Mouse (Mus musculus) CD4-positive, CD25-positive, alpha-beta regulatory T cell, adult 4 months (primary cell): ENCODE measurements at regions not wholly inside any gene's neighbourhood (a gene's known extent, or its start where the extent isn't known, plus 50 kb on each side); places are given as distances from the start of the nearest gene placed in this dataset.

Source experiments
- ATAC-seq: one replicate; pipeline ENCODE4 v1.8.0; 2017

GRCm38 (mm10) chr2:167847281-167848077 lies 84.4 kb upstream of the Ptpn1 start:
- no peak for ATAC-seq

- no peak for ATAC-seq
Measured at GRCm38 (mm10) chr2:167845370-167845769, 86.5 kb upstream of the Ptpn1 start.

- no peak for ATAC-seq
Measured at GRCm38 (mm10) chr2:167844556-167844955, 87.3 kb upstream of the Ptpn1 start.

- no peak for ATAC-seq
Measured at GRCm38 (mm10) chr2:167843921-167844320, 87.9 kb upstream of the Ptpn1 start.

- ATAC-seq = no peak
Measured at GRCm38 (mm10) chr2:167842993-167843392, 88.9 kb upstream of the Ptpn1 start.

GRCm38 (mm10) chr2:167842473-167842872 lies 89.4 kb upstream of the Ptpn1 start:
- ATAC-seq = no peak

GRCm38 (mm10) chr2:167841339-167842240 lies 90.3 kb upstream of the Ptpn1 start:
- no peak for ATAC-seq

- ATAC-seq = peak; percentile 75
Measured at GRCm38 (mm10) chr2:167840344-167840743, 91.5 kb upstream of the Ptpn1 start.

- ATAC-seq = peak; percentile 56
Measured at GRCm38 (mm10) chr2:167839324-167839981, 92.4 kb upstream of the Ptpn1 start.

GRCm38 (mm10) chr2:167837596-167837995 lies 94.3 kb upstream of the Ptpn1 start:
- ATAC-seq = no peak

GRCm38 (mm10) chr2:167836611-167837010 lies 95.2 kb upstream of the Ptpn1 start:
- ATAC-seq = no peak

GRCm38 (mm10) chr2:167834605-167835004 lies 97.3 kb upstream of the Ptpn1 start:
- no peak for ATAC-seq

GRCm38 (mm10) chr2:167833290-167833953 lies 98.4 kb upstream of the Ptpn1 start:
- no peak for ATAC-seq

GRCm38 (mm10) chr2:167831076-167832039 lies 100.5 kb upstream of the Ptpn1 start:
- ATAC-seq = peak; percentile 97

GRCm38 (mm10) chr2:167828258-167828657 lies 103.6 kb upstream of the Ptpn1 start:
- ATAC-seq = no peak

- no peak for ATAC-seq
Measured at GRCm38 (mm10) chr2:167826922-167827703, 104.7 kb upstream of the Ptpn1 start.

GRCm38 (mm10) chr2:167823513-167823912 lies 108.3 kb upstream of the Ptpn1 start:
- ATAC-seq = peak; percentile 32

GRCm38 (mm10) chr2:167823044-167823443 lies 108.8 kb upstream of the Ptpn1 start:
- ATAC-seq = peak; percentile 64

- no peak for ATAC-seq
Measured at GRCm38 (mm10) chr2:167821186-167821585, 110.7 kb upstream of the Ptpn1 start.

GRCm38 (mm10) chr2:167818799-167819198 lies 113.1 kb upstream of the Ptpn1 start:
- no peak for ATAC-seq
